Mouse (Mus musculus): ENCODE data around the gene Susd1. TPM values are rescaled to one million over a fixed set of nuclear protein-coding genes. Genes with fewer than 3 reads are reported as not detected.

The Susd1 gene
- polyA plus RNA-seq (2012; rRNA removed) = 22.4 and 23.3 TPM in 2 replicates

DNA sequence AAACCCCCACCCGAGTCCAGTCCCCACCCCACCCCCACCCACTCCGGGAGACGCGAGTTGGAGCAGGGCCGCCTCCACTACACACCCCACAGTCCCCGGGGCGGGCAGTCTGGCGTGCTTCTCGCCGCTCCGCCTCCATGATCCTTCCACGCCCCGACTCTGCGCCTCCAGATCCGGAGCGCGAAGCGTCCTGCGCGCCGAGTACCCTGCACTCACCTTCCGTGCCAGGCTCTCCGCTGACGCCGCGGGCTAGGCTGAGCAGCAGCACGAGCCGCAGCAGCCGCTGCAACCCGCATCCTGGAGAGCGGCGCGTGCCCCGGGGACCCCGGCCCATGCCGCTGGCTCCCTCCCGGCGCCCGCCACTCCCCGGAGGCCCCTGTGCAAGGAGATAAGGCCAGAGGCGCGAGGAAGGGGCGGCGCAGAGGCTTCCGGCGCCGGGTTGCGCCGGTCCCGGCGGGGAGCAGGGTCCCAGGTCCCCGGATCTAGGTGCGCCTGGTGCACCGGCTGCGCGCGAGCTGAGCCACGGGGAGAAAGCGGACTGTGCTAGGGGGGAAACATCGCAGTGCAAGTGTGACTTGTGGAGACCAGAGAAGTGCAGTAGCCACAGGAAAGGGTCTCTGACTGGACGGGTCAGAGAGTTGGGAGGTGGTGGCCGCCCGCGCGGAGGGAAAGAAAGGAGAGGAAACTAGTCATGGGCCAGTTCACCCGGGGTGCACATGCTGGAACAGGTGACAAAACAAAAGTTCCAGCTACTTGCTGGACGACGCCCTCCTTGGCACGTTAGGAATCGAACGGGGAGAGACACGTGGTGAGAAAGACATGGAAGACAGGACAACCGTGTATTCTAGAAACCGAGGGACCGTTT is at the start of gene Susd1:
TSS of gene Susd1 (minus strand) at position 644 of the 865 bp plus-strand sequence.
- no peak for DNase-seq (ENCODE audit: low read depth)

DNA sequence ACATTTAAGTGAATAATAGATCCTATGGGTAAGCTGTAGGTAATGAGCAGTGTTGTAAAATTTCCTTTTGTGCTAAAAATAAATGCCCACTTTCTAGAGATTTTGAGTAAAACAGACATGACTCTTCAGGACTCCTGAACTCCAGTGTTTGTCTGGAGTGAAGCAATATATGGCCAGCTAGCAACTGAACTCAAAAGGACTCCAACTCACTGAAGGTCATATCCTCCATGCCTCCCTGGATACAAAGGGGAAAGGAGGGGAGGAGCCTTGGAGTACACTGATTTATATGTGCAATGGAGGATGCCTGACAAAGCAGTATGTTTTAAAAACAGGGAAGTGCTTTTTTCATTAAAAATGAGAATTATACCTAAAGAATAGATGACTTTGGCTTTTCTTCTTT is 32.9 kb upstream of the Susd1 start:
- DNase-seq (ENCODE audit: low read depth) = no peak

GRCm38 (mm10) chr4:59465449-59465848 is 27.0 kb upstream of the Susd1 start:
- DNase-seq (ENCODE audit: low read depth) = no peak

GRCm38 (mm10) chr4:59464661-59465060 is 26.2 kb upstream of the Susd1 start:
- no peak for DNase-seq (ENCODE audit: low read depth)

DNA sequence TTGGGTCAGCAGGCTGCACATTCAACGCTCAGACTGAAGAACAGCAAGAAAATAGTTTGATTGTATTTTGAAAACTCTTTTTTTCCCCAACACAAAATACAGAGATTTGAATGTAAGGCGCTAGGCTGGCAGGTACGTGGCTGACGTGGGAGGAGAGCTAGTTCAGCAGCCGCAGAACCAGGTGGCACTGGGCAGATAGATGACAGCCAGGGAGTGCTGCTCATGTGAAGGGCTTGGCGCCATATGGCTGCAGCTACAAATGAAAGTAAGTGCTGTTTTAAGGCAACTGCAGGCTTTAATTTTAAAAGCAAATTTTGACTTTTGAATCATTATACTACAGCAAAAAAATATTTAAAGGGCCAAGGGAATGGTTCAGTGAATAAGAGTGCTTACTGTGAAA is 24.1 kb upstream of the Susd1 start:
- no peak for DNase-seq (ENCODE audit: low read depth)

DNA sequence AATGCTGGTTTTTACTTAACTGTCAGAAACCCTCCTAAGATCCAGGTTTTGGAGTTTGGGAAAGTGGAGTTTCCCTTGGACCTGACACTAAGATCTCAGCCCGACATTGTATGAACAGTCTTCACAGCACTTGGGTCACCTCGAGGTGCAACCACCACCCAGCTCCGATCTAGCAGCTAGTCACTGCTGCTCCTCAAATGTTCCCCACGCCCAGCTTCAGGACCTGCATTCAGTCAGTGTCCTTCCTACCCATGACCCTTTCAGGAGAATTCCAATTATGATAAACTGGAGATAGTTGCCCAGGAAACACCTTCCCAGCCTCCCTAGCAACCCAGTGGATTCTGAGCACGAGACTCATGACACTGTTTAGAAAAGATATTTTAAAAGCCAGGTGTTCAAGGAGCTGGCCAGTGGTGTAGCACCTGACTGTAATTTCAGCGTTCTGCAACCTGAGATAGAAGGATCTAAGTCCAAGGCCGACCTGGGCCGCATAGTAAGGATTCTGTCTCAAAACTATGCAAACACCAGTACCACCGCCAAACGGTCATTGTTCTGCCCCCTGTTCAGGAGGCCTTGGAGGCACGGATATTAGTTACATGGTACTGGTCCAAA is 22.8 kb upstream of the Susd1 start:
- no peak for DNase-seq (ENCODE audit: low read depth)

DNA sequence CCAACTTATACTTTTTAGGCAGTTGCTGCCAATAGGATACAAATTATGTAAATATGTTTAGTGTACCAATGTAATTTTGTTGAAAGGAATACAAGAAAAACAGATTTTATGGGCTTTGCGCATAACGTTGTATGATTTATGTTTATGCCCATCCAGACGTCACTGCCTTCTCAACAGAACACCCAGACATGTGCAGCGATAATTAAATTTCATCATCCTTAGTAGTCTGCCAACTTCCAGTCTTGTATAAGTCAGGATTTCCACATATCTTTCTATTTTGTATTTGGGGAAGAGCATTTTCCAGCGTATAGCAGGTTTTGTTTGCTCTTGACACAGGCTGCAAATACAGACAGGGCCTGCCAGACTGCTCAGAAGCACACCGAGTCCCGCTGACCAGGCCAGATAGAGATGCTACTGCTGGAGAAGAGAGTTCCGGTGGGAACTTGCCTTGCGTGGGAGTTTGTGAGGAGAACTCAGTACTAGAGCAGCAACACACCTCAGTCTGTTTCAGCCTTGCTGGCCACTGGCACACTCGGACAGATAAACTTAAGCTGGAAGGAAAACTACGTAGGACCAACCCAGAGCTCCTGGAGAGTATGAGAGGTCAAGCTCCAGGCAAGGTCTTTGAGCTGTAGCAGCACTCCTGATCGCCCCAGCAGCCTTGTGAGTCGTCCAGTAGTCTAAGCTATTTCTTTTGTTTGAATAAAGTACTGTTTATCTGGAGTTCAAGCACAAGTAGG is 21.0 kb upstream of the Susd1 start:
- no peak for DNase-seq (ENCODE audit: low read depth)

DNA sequence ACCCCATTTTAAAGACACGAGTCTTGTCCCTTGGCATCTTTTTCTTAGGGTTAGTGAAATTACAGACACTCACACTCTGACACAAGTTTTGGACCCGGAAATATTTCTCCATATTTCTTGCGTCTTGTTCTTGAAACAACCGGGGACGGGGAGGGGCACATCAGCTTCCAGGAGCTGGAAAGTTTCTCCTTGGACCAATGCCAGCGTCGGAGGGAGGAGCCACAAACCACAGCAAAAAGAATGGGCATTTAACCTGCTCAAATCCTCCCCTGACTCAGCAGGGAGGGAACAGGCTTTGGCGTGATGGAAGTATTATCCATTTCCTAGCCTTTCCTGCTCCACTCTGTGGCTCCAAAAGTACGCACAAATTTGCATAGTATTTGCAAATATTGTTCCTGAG is 19.5 kb upstream of the Susd1 start:
- DNase-seq (ENCODE audit: low read depth) = no peak

GRCm38 (mm10) chr4:59457091-59457490 is 18.7 kb upstream of the Susd1 start:
- no peak for DNase-seq (ENCODE audit: low read depth)

DNA sequence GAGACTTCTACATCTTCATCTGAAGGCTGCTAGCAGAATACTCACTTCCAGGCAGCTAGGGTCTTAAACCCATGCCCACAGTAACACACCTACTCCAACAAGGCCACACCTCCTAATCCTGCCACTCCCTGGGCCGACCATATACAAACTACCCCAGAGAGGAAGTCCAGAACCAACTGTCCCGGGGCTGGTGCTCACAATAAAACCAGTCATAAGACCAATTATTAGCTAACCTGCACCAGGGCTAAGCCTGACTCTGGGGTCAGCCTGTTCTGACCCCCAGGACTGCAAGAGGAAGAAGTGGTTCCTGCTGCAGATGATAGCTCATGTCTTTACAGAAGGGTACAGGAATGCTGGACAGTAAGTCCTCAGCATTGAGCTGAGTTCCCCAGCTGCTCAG is 17.0 kb upstream of the Susd1 start:
- no peak for DNase-seq (ENCODE audit: low read depth)

GRCm38 (mm10) chr4:59454046-59454445 is 15.6 kb upstream of the Susd1 start:
- no peak for DNase-seq (ENCODE audit: low read depth)

DNA sequence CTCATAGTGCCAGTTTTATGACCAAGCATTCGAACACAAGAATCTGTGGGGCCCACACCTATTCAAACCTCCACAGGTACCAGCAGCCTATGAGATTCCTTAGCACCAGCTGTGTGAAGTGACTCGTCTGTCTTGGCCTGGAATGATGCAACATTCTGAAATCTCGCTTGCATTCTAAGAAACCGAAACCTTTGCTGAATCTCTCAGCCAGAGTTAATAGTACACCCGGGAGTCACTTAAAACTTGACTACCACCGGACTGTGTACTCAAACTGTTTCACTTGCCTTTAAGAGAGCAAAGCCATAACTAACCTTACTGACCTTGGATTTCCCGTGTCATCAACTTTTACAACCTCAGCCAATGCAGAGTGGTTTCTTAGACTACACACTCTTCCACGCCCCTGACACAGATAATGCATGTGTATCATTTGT is 14.1 kb upstream of the Susd1 start:
- DNase-seq (ENCODE audit: low read depth) = no peak

DNA sequence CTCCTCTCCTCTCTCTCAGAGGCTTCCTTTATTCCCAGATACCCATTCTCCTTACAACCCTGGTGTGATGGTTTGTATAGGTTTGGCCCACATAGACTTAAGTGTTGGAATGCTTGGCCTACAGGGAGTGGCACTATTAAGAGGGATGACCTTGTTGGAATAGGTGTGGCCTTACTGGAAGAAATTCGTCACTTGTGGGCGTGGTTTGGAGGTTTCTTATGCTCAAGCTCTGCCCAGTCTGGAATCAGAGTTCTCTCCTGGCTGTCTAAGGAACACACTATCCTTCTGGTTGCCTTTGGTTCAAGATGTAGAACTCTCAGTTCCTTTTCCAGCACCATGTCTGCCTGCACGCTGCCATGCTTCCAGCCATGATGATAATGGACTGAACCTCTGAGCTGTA is 12.5 kb upstream of the Susd1 start:
- no peak for DNase-seq (ENCODE audit: low read depth)

DNA sequence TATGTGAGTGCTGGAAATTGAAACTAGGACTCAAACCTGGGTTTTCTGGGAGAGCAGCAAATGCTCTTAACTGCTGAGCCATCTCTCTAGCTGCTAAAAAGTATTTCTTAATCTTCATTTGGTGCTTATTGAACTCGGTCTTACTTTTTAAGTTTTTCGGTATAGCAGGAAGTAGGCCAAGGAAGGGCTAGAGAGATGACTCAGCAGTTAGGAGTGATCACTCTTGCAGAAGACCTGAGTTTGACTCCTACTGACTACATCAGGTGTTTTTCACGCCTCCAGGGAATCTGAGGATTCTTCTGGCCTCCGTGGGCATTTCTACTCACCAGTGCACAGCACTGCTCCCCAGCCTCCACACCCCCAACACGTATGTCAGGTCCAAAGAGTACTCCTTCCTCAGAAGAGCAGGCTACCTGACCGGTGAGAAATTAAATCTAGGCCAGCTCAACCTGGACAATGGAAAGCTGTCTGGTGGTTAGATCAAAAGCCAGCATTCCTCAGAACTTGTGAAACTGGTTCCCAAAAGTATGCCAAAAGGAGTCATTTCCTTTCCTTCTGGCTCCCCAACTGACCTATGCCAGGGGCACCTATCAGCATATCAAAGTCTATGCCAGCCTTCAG is 11.9 kb upstream of the Susd1 start:
- DNase-seq (ENCODE audit: low read depth) = no peak

GRCm38 (mm10) chr4:59447296-59447695 is 8.9 kb upstream of the Susd1 start:
- no peak for DNase-seq (ENCODE audit: low read depth)

DNA sequence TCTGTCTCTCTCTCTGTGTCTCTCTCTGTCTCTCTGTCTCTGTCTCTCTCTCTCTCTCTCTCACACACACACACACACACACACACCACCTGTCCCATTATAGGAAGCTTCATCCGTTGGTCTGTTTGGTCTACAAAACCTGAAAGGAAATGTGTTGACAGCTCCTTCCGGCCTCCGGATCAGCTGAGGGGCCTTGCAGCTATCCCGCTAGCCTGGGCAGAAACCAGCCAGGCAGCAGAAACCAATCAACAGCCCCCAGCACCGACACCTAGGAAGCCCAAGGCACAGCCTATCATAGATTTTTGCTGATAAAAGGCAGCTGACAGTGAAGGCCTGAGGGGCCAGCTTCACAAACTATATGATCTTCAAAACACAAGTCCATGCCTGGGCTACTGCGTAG is 7.1 kb upstream of the Susd1 start:
- no peak for DNase-seq (ENCODE audit: low read depth)

GRCm38 (mm10) chr4:59444994-59445393 is 6.6 kb upstream of the Susd1 start:
- no peak for DNase-seq (ENCODE audit: low read depth)

DNA sequence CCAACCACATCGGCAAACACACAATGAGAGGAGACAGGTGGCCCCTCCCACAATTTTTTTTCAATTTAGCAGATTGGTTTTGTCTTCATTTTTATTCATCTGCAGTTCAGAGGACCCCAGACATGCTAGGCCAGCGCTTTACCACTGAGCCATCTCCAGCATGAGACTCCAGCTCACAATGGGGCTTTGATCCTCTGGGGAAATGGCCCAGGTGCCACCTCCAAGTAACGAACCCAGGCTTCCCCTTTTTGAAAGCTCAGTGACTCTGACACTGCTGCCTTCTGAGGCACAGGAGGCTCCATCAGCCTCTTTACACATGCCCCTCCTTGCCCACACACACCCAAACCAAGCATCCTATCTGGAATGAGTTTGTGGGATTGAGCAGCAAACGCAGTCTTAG is 5.7 kb upstream of the Susd1 start:
- DNase-seq (ENCODE audit: low read depth) = no peak

- no peak for DNase-seq (ENCODE audit: low read depth)
These were observed 2.8 kb upstream of the Susd1 start for GRCm38 (mm10) chr4:59441265-59441664.

GRCm38 (mm10) chr4:59439960-59440359 is 1.5 kb upstream of the Susd1 start:
- no peak for DNase-seq (ENCODE audit: low read depth)

- no peak for DNase-seq (ENCODE audit: low read depth)
These were observed 608 bp upstream of the Susd1 start for GRCm38 (mm10) chr4:59439041-59439440.

- no peak for DNase-seq (ENCODE audit: low read depth)
These were observed 2.5 kb downstream of the Susd1 start for GRCm38 (mm10) chr4:59435951-59436350.

Data from gonadal fat pad, adult 2 months (tissue).